Mouse (Mus musculus) hindlimb bud, embryonic 11.5 days (tissue): ENCODE data around the gene Gm7929.
"Not testable (repeated sequence)": the region's sequence is repeated elsewhere in the genome, so short reads cannot be mapped to it uniquely, and the experiment has no call there.

ENCODE experiments used
- DNase-seq: peaks from one replicate; pipeline ENCODE4 v3.0.0-alpha.2; 2012; ENCODE audit warnings: low read depth, low spot score; ENCODE audit errors: extremely low spot score

Gene Gm7929

GRCm38 (mm10) chr14:41750514-41750913 is at the start of gene Gm7929:
Gene Gm7929, minus strand, starts transcription at chr14:41750614.
- DNase-seq: not testable (repeated sequence)

- not testable (repeated sequence) for DNase-seq
Measured at GRCm38 (mm10) chr14:41772341-41772740, 21.9 kb upstream of the Gm7929 start, which contains the start of gene Gm47189. Gene Gm47189, minus strand, starts transcription at chr14:41772441.

- not testable (repeated sequence) for DNase-seq
Measured at GRCm38 (mm10) chr14:41755931-41756330, 5.5 kb upstream of the Gm7929 start.

GRCm38 (mm10) chr14:41723437-41723836 is 27.0 kb downstream of the Gm7929 start:
- DNase-seq: not testable (repeated sequence)

- not testable (repeated sequence) for DNase-seq
Measured at GRCm38 (mm10) chr14:41717180-41717579, 33.2 kb downstream of the Gm7929 start.

- DNase-seq: not testable (repeated sequence)
Measured at GRCm38 (mm10) chr14:41701785-41702184, 48.6 kb downstream of the Gm7929 start, which contains the start of gene Gm8068. Gene Gm8068, minus strand, starts transcription at chr14:41701885.
